Mouse (Mus musculus) left cerebral cortex, adult 2 months (tissue): ENCODE data around the gene Utp11. TPM values are rescaled to one million over a fixed set of nuclear protein-coding genes. Genes with fewer than 3 reads are reported as not detected.

ENCODE experiments used
- DNase-seq, 2 experiments: peaks; one replicate each; pipeline ENCODE4 v3.0.0; 2021 to 2022; ENCODE audit warnings: low spot score in 2 of 2, mixed read lengths in 1 of 2; ENCODE audit errors: extremely low spot score in 1 of 2
- H3K27ac ChIP-seq: fragments of 200-600 bp; 2 replicates; pipeline ENCODE4 v1.8.1; 2022
- H3K4me3 ChIP-seq: fragments of 200-600 bp; 2 replicates; pipeline ENCODE4 v1.8.1; 2022
- CTCF ChIP-seq: fragments of 200-600 bp; IDR thresholded peaks from 2 replicates; pipeline ENCODE4 v1.8.1; 2022; ENCODE audit warnings: antibody characterized with exemption, mild to moderate bottlenecking, moderate library complexity
- intact Hi-C: fragments of 180-260 bp; cut with DNase I; formaldehyde crosslinking; loops from one replicate; pipeline ENCODE4 v1.15.1; 2025
- total RNA-seq, 2 experiments: library from RNA; stranded (reverse); gene quantifications; 2 replicates each; pipeline ENCODE4 v1.2.3; 2021

Utp11 gene
- total RNA-seq, 2 experiments from 2014 or later = 13.3 to 15.7 TPM

GRCm38 (mm10) chr4:124663034-124663433, 30.4 kb downstream of the Utp11 start:
- TF ChIP-seq CTCF = peak; percentile 34
- intact Hi-C loops = loop anchor here (5.0 kb wide), 2 partner anchors 166 to 716 kb away; no protein-coding TSS in a partner anchor
- no peak for DNase-seq
- H3K27ac ChIP-seq = no peak overlapping the region
- no peak overlapping the region for H3K4me3 ChIP-seq

- H3K27ac ChIP-seq = no peak overlapping the region
- DNase-seq = no peak
- TF ChIP-seq CTCF = no peak
- H3K4me3 ChIP-seq = peak overlapping the region; percentile 7; the same call in 1 of the 2 replicates
- intact Hi-C loops = loop anchor here (5.0 kb wide), 2 partner anchors 163 to 713 kb away; no protein-coding TSS in a partner anchor
These were observed 32.8 kb downstream of the Utp11 start for GRCm38 (mm10) chr4:124660603-124661002.

GRCm38 (mm10) chr4:124659251-124660217, 33.9 kb downstream of the Utp11 start:
- Histone ChIP-seq H3K27ac (no peak overlapping the region), H3K4me3 (peak overlapping the region; percentile 55)
- intact Hi-C loops = loop anchor here (5.0 kb wide), 6 partner anchors 62 to 712 kb away; no protein-coding TSS in a partner anchor
- DNase-seq = no peak
- no peak for TF ChIP-seq CTCF

- intact Hi-C loops = loop anchor here (5.0 kb wide), 4 partner anchors 61 to 431 kb away; no protein-coding TSS in a partner anchor
- H3K4me3 ChIP-seq = peak overlapping the region; percentile 55
- DNase-seq = no peak
- no peak for TF ChIP-seq CTCF
- peak overlapping the region; percentile 11; the same call in 1 of the 2 replicates for H3K27ac ChIP-seq
These were observed 35.0 kb downstream of the Utp11 start for GRCm38 (mm10) chr4:124658412-124658851.

GRCm38 (mm10) chr4:124657781-124658180, 35.6 kb downstream of the Utp11 start:
- peak; percentile 33 to 40 for DNase-seq
- no peak for TF ChIP-seq CTCF
- peak overlapping the region; percentile 55 for H3K4me3 ChIP-seq
- no peak overlapping the region; the same call in 1 of the 2 replicates for H3K27ac ChIP-seq
- intact Hi-C loops = loop anchor here (2.0 to 5.0 kb wide), 5 partner anchors 60 to 515 kb away; no protein-coding TSS in a partner anchor

- DNase-seq = peak; percentile 86 to 88
- Histone ChIP-seq H3K27ac (peak overlapping the region; percentile 41), H3K4me3 (peak overlapping the region; percentile 69)
- no peak for TF ChIP-seq CTCF
- intact Hi-C loops = loop anchor here (2.0 to 5.0 kb wide), 5 partner anchors 60 to 514 kb away; no protein-coding TSS in a partner anchor
These were observed 36.3 kb downstream of the Utp11 start for GRCm38 (mm10) chr4:124656854-124657650.

- H3K27ac ChIP-seq = peak within 1 kb of the TSS; percentile 41
- intact Hi-C loops = loop anchor here (2.0 to 5.0 kb wide), 5 partner anchors 59 to 514 kb away; no protein-coding TSS in a partner anchor
- DNase-seq = peak in 1 of 2 experiments; percentile 26
- H3K4me3 ChIP-seq = peak within 1 kb of the TSS; percentile 69
- no peak; the same call in none of the 2 replicates for TF ChIP-seq CTCF
These were observed 36.9 kb downstream of the Utp11 start, which contains the start of gene Pou3f1 for GRCm38 (mm10) chr4:124656518-124656853. Gene Pou3f1 (plus strand): TSS chr4:124656807.

- DNase-seq = no peak
- Histone ChIP-seq H3K27ac (no peak overlapping the region), H3K4me3 (no peak overlapping the region)
- intact Hi-C loops = no loop called here
- TF ChIP-seq CTCF = no peak
These were observed 40.5 kb downstream of the Utp11 start for GRCm38 (mm10) chr4:124652886-124653285.

- intact Hi-C loops = loop anchor here (5.0 kb wide), 1 partner anchor 246 kb away; no protein-coding TSS in a partner anchor
- Histone ChIP-seq H3K4me3 (no peak overlapping the region), H3K27ac (no peak overlapping the region)
- no peak for DNase-seq
- no peak for TF ChIP-seq CTCF
These were observed 45.5 kb downstream of the Utp11 start for GRCm38 (mm10) chr4:124647909-124648308.

- intact Hi-C loops = loop anchor here (5.0 kb wide), 1 partner anchor 244 kb away; no protein-coding TSS in a partner anchor
- no peak for DNase-seq
- no peak overlapping the region for H3K4me3 ChIP-seq
- TF ChIP-seq CTCF = no peak
- H3K27ac ChIP-seq = no peak overlapping the region
These were observed 46.8 kb downstream of the Utp11 start for GRCm38 (mm10) chr4:124646591-124646990.

- intact Hi-C loops = loop anchor here (5.0 kb wide), 1 partner anchor 243 kb away; no protein-coding TSS in a partner anchor
- no peak overlapping the region for H3K27ac ChIP-seq
- peak; percentile 15 for TF ChIP-seq CTCF
- H3K4me3 ChIP-seq = no peak overlapping the region
- no peak for DNase-seq
These were observed 48.4 kb downstream of the Utp11 start for GRCm38 (mm10) chr4:124644974-124645433.
